Mouse (Mus musculus): Measurements from ENCODE around the gene Tmtc2. TPM values are rescaled to one million over a fixed set of nuclear protein-coding genes. Genes with fewer than 3 reads are reported as not detected.
A peak's percentile ranks its signal among the peaks of the same experiment; 100 is the strongest.
"Not testable (repeated sequence)": the region's sequence is repeated elsewhere in the genome, so short reads cannot be mapped to it uniquely, and the experiment has no call there.

Gene Tmtc2
- polyA plus RNA-seq, 1 experiment from 2014 or later = 8.1 TPM

- not testable (repeated sequence) for H3K27me3 ChIP-seq (ENCODE audit: control insufficient read depth, insufficient read depth, low read length); H3K4me3 ChIP-seq (replicated peaks; ENCODE audit: low read depth, low read length); H3K27ac ChIP-seq (replicated peaks; ENCODE audit: low read depth, low read length); H3K9me3 ChIP-seq (ENCODE audit: control insufficient read depth, low read length); H3K9ac ChIP-seq (replicated peaks; ENCODE audit: low read length); H3K36me3 ChIP-seq (ENCODE audit: control insufficient read depth, insufficient read depth, low read length); H3K4me1 ChIP-seq (ENCODE audit: control insufficient read depth, insufficient read depth, low read length); ATAC-seq (ENCODE audit: low FRiP score, low TSS enrichment); H3K4me2 ChIP-seq (ENCODE audit: low read length)
- WGBS = 92% methylated on average over 22 of the region's 22 CpGs
- DNase-seq = peak; percentile 21
These were observed 336.0 kb downstream of the Tmtc2 start for GRCm38 (mm10) chr10:105238291-105238690.

- DNase-seq = no peak
- H3K4me1 ChIP-seq (ENCODE audit: control insufficient read depth, insufficient read depth, low read length) = no peaks in the 10 kb centered on the region
- ATAC-seq (ENCODE audit: low FRiP score, low TSS enrichment) = no peak
- no peak overlapping the region for H3K4me2 ChIP-seq (ENCODE audit: low read length)
- H3K27ac ChIP-seq (replicated peaks; ENCODE audit: low read depth, low read length) = no peak overlapping the region
- H3K9me3 ChIP-seq (ENCODE audit: control insufficient read depth, low read length) = no peaks in the 10 kb centered on the region
- H3K9ac ChIP-seq (replicated peaks; ENCODE audit: low read length) = no peak overlapping the region
- H3K27me3 ChIP-seq (ENCODE audit: control insufficient read depth, insufficient read depth, low read length) = no peaks in the 10 kb centered on the region
- 94% methylated on average over 2 of the region's 2 CpGs for WGBS
- no peaks in the 10 kb centered on the region for H3K36me3 ChIP-seq (ENCODE audit: control insufficient read depth, insufficient read depth, low read length)
- no peak overlapping the region for H3K4me3 ChIP-seq (replicated peaks; ENCODE audit: low read depth, low read length)
These were observed 341.4 kb downstream of the Tmtc2 start for GRCm38 (mm10) chr10:105232864-105233263.

GRCm38 (mm10) chr10:105230416-105230815, 343.8 kb downstream of the Tmtc2 start:
- 88% methylated on average over 7 of the region's 7 CpGs for WGBS
- DNase-seq (no peak), ATAC-seq (ENCODE audit: low FRiP score, low TSS enrichment) (no peak)
- H3K27ac ChIP-seq (replicated peaks; ENCODE audit: low read depth, low read length) = no peak overlapping the region
- H3K9ac ChIP-seq (replicated peaks; ENCODE audit: low read length) = no peak overlapping the region
- H3K9me3 ChIP-seq (ENCODE audit: control insufficient read depth, low read length) = no peaks in the 10 kb centered on the region
- no peaks in the 10 kb centered on the region for H3K4me1 ChIP-seq (ENCODE audit: control insufficient read depth, insufficient read depth, low read length)
- H3K4me2 ChIP-seq (ENCODE audit: low read length) = no peak overlapping the region
- H3K27me3 ChIP-seq (ENCODE audit: control insufficient read depth, insufficient read depth, low read length) = no peaks in the 10 kb centered on the region
- no peak overlapping the region for H3K4me3 ChIP-seq (replicated peaks; ENCODE audit: low read depth, low read length)
- H3K36me3 ChIP-seq (ENCODE audit: control insufficient read depth, insufficient read depth, low read length) = no peaks in the 10 kb centered on the region

GRCm38 (mm10) chr10:105228623-105229022, 345.6 kb downstream of the Tmtc2 start:
- H3K9ac ChIP-seq (replicated peaks; ENCODE audit: low read length) = no peak overlapping the region
- ATAC-seq (ENCODE audit: low FRiP score, low TSS enrichment) (no peak), DNase-seq (no peak)
- WGBS = 91% methylated on average over 2 of the region's 2 CpGs
- H3K4me3 ChIP-seq (replicated peaks; ENCODE audit: low read depth, low read length) = no peak overlapping the region
- H3K27ac ChIP-seq (replicated peaks; ENCODE audit: low read depth, low read length) = no peak overlapping the region
- H3K36me3 ChIP-seq (ENCODE audit: control insufficient read depth, insufficient read depth, low read length) = no peaks in the 10 kb centered on the region
- no peak overlapping the region for H3K4me2 ChIP-seq (ENCODE audit: low read length)
- no peaks in the 10 kb centered on the region for H3K4me1 ChIP-seq (ENCODE audit: control insufficient read depth, insufficient read depth, low read length)
- no peaks in the 10 kb centered on the region for H3K9me3 ChIP-seq (ENCODE audit: control insufficient read depth, low read length)
- H3K27me3 ChIP-seq (ENCODE audit: control insufficient read depth, insufficient read depth, low read length) = no peaks in the 10 kb centered on the region

GRCm38 (mm10) chr10:105227631-105228030, 346.6 kb downstream of the Tmtc2 start:
- 74% methylated on average over 5 of the region's 5 CpGs for WGBS
- H3K36me3 ChIP-seq (ENCODE audit: control insufficient read depth, insufficient read depth, low read length) = no peaks in the 10 kb centered on the region
- H3K4me3 ChIP-seq (replicated peaks; ENCODE audit: low read depth, low read length) = no peak overlapping the region
- no peak overlapping the region for H3K27ac ChIP-seq (replicated peaks; ENCODE audit: low read depth, low read length)
- no peak for ATAC-seq (ENCODE audit: low FRiP score, low TSS enrichment)
- no peak for DNase-seq
- H3K4me1 ChIP-seq (ENCODE audit: control insufficient read depth, insufficient read depth, low read length) = no peaks in the 10 kb centered on the region
- no peak overlapping the region for H3K4me2 ChIP-seq (ENCODE audit: low read length)
- H3K9ac ChIP-seq (replicated peaks; ENCODE audit: low read length) = no peak overlapping the region
- H3K9me3 ChIP-seq (ENCODE audit: control insufficient read depth, low read length) = no peaks in the 10 kb centered on the region
- no peaks in the 10 kb centered on the region for H3K27me3 ChIP-seq (ENCODE audit: control insufficient read depth, insufficient read depth, low read length)

GRCm38 (mm10) chr10:105225714-105226113, 348.5 kb downstream of the Tmtc2 start:
- H3K4me2 ChIP-seq (ENCODE audit: low read length) = no peak overlapping the region
- no peaks in the 10 kb centered on the region for H3K9me3 ChIP-seq (ENCODE audit: control insufficient read depth, low read length)
- WGBS = 94% methylated on average over 6 of the region's 6 CpGs
- DNase-seq = no peak
- H3K9ac ChIP-seq (replicated peaks; ENCODE audit: low read length) = no peak overlapping the region
- H3K27me3 ChIP-seq (ENCODE audit: control insufficient read depth, insufficient read depth, low read length) = no peaks in the 10 kb centered on the region
- no peak overlapping the region for H3K27ac ChIP-seq (replicated peaks; ENCODE audit: low read depth, low read length)
- ATAC-seq (ENCODE audit: low FRiP score, low TSS enrichment) = no peak
- no peaks in the 10 kb centered on the region for H3K4me1 ChIP-seq (ENCODE audit: control insufficient read depth, insufficient read depth, low read length)
- no peaks in the 10 kb centered on the region for H3K36me3 ChIP-seq (ENCODE audit: control insufficient read depth, insufficient read depth, low read length)
- H3K4me3 ChIP-seq (replicated peaks; ENCODE audit: low read depth, low read length) = no peak overlapping the region

GRCm38 (mm10) chr10:105222904-105223303, 351.3 kb downstream of the Tmtc2 start:
- ATAC-seq (ENCODE audit: low FRiP score, low TSS enrichment) = no peak
- 95% methylated on average over 5 of the region's 5 CpGs for WGBS
- no peak for DNase-seq

GRCm38 (mm10) chr10:105201491-105201890, 372.8 kb downstream of the Tmtc2 start:
- DNase-seq (peak; percentile 17), ATAC-seq (ENCODE audit: low FRiP score, low TSS enrichment) (no peak)
- Histone ChIP-seq H3K36me3 (ENCODE audit: control insufficient read depth, insufficient read depth, low read length) (no peaks in the 10 kb centered on the region), H3K27me3 (ENCODE audit: control insufficient read depth, insufficient read depth, low read length) (no peaks in the 10 kb centered on the region), H3K27ac (replicated peaks; ENCODE audit: low read depth, low read length) (no peak overlapping the region), H3K9ac (replicated peaks; ENCODE audit: low read length) (no peak overlapping the region), H3K4me1 (ENCODE audit: control insufficient read depth, insufficient read depth, low read length) (peaks cover 18% of the 10 kb centered on the region; the same call in 1 of the 2 replicates), H3K9me3 (ENCODE audit: control insufficient read depth, low read length) (no peaks in the 10 kb centered on the region), H3K4me2 (ENCODE audit: low read length) (no peak overlapping the region), H3K4me3 (replicated peaks; ENCODE audit: low read depth, low read length) (no peak overlapping the region)
- 66% methylated on average over 10 of the region's 10 CpGs for WGBS

More at GRCm38 (mm10) chr10:105222904-105223303, 351.3 kb downstream of the Tmtc2 start:
- Histone ChIP-seq H3K27me3 (ENCODE audit: control insufficient read depth, insufficient read depth, low read length) (no peaks in the 10 kb centered on the region), H3K36me3 (ENCODE audit: control insufficient read depth, insufficient read depth, low read length) (no peaks in the 10 kb centered on the region), H3K9ac (replicated peaks; ENCODE audit: low read length) (no peak overlapping the region), H3K27ac (replicated peaks; ENCODE audit: low read depth, low read length) (no peak overlapping the region), H3K9me3 (ENCODE audit: control insufficient read depth, low read length) (no peaks in the 10 kb centered on the region), H3K4me2 (ENCODE audit: low read length) (no peak overlapping the region), H3K4me1 (ENCODE audit: control insufficient read depth, insufficient read depth, low read length) (no peaks in the 10 kb centered on the region), H3K4me3 (replicated peaks; ENCODE audit: low read depth, low read length) (no peak overlapping the region)

GRCm38 (mm10) chr10:105200678-105201077, 373.6 kb downstream of the Tmtc2 start:
- no peak for ATAC-seq (ENCODE audit: low FRiP score, low TSS enrichment)
- H3K9me3 ChIP-seq (ENCODE audit: control insufficient read depth, low read length) = no peaks in the 10 kb centered on the region
- no peak overlapping the region for H3K9ac ChIP-seq (replicated peaks; ENCODE audit: low read length)
- no peaks in the 10 kb centered on the region for H3K27me3 ChIP-seq (ENCODE audit: control insufficient read depth, insufficient read depth, low read length)
- H3K4me1 ChIP-seq (ENCODE audit: control insufficient read depth, insufficient read depth, low read length) = peaks cover 18% of the 10 kb centered on the region; the same call in 1 of the 2 replicates
- H3K27ac ChIP-seq (replicated peaks; ENCODE audit: low read depth, low read length) = 0 out of 2 replicates have a peak overlapping the region, but pooled peaks have one; percentile 37
- no peaks in the 10 kb centered on the region for H3K36me3 ChIP-seq (ENCODE audit: control insufficient read depth, insufficient read depth, low read length)
- H3K4me2 ChIP-seq (ENCODE audit: low read length) = no peak overlapping the region
- no peak overlapping the region for H3K4me3 ChIP-seq (replicated peaks; ENCODE audit: low read depth, low read length)
- no peak for DNase-seq
- WGBS = 53% methylated on average over 2 of the region's 2 CpGs
